Mouse (Mus musculus) mature B cell (primary cell): ENCODE results near the gene Clpx.
"Not testable (repeated sequence)": the region's sequence is repeated elsewhere in the genome, so short reads cannot be mapped to it uniquely, and the experiment has no call there.

Experiments
- in situ Hi-C: fragments of 300-500 bp; cut with MboI; formaldehyde crosslinking; loops from 2 replicates; pipeline ENCODE4 v1.14.3; 2019

The Clpx gene

GRCm38 (mm10) chr9:65292421-65292820 is 1.6 kb upstream of the Clpx start:
- in situ Hi-C loops: no loop called here

GRCm38 (mm10) chr9:65293119-65293518 is 941 bp upstream of the Clpx start:
- in situ Hi-C loops: no loop called here

- in situ Hi-C loops: no loop called here
Observed at GRCm38 (mm10) chr9:65293580-65293972, 484 bp upstream of the Clpx start.

GRCm38 (mm10) chr9:65294716-65295378 is 787 bp downstream of the Clpx start:
- in situ Hi-C loops: no loop called here

- in situ Hi-C loops: no loop called here
Observed at GRCm38 (mm10) chr9:65297056-65297455, 3.0 kb downstream of the Clpx start.

- in situ Hi-C loops: no loop called here
Observed at GRCm38 (mm10) chr9:65298761-65299160, 4.7 kb downstream of the Clpx start.

- in situ Hi-C loops: no loop called here
Observed at GRCm38 (mm10) chr9:65299650-65300049, 5.6 kb downstream of the Clpx start.

- in situ Hi-C loops: no loop called here
Observed at GRCm38 (mm10) chr9:65302327-65302983, 8.4 kb downstream of the Clpx start.

- in situ Hi-C loops: no loop called here
Observed at GRCm38 (mm10) chr9:65303586-65303985, 9.5 kb downstream of the Clpx start.

GRCm38 (mm10) chr9:65304300-65304699 is 10.2 kb downstream of the Clpx start:
- in situ Hi-C loops: no loop called here

- in situ Hi-C loops: no loop called here
Observed at GRCm38 (mm10) chr9:65306672-65307071, 12.6 kb downstream of the Clpx start.

- in situ Hi-C loops: no loop called here
Observed at GRCm38 (mm10) chr9:65308011-65308410, 14.0 kb downstream of the Clpx start.

- in situ Hi-C loops: no loop called here
Observed at GRCm38 (mm10) chr9:65312669-65313357, 18.8 kb downstream of the Clpx start.

- in situ Hi-C loops: no loop called here
Observed at GRCm38 (mm10) chr9:65313846-65314245, 19.8 kb downstream of the Clpx start.

- in situ Hi-C loops: no loop called here
Observed at GRCm38 (mm10) chr9:65322255-65322900, 28.3 kb downstream of the Clpx start.

- in situ Hi-C loops: no loop called here
Observed at GRCm38 (mm10) chr9:65325971-65326370, 31.9 kb downstream of the Clpx start.

GRCm38 (mm10) chr9:65327371-65327770 is 33.3 kb downstream of the Clpx start:
- in situ Hi-C loops: no loop called here

GRCm38 (mm10) chr9:65333958-65334357 is 39.9 kb downstream of the Clpx start:
- in situ Hi-C loops: no loop called here

- in situ Hi-C loops: no loop called here
Observed at GRCm38 (mm10) chr9:65339146-65339545, 45.1 kb downstream of the Clpx start.

GRCm38 (mm10) chr9:65340414-65340813 is 46.4 kb downstream of the Clpx start:
- in situ Hi-C loops: no loop called here

- in situ Hi-C loops: not testable (repeated sequence)
Observed at GRCm38 (mm10) chr9:65345439-65345838, 51.4 kb downstream of the Clpx start.

- in situ Hi-C loops: no loop called here
Observed at GRCm38 (mm10) chr9:65345854-65346475, 51.9 kb downstream of the Clpx start, which contains the start of gene Pdcd7. Gene Pdcd7, plus strand, starts transcription at chr9:65346104.
